Mouse (Mus musculus): ENCODE results near the gene Srpr.
A peak's percentile ranks its signal among the peaks of the same experiment; 100 is the strongest.

Srpr gene

DNA sequence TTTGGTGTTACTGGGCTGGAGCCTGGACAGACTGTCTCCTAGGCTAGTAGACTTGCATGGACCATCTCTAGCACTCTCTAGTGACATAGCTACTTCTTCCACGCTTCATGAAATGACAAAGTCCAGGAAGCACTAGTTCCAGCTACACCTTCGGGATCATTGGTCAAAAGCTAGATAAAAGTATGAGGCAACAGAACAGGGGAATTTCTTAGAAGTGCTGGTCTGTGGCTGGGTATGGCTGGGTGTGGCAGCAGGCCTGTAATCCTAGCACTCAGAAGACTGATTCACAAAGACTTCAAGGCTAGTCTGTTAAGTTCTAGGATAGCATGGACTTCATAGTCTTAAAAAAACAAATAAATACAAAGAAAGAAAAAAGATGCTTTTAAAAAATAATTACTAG, 63.5 kb downstream of the Srpr start:
- no peak for DNase-seq

DNA sequence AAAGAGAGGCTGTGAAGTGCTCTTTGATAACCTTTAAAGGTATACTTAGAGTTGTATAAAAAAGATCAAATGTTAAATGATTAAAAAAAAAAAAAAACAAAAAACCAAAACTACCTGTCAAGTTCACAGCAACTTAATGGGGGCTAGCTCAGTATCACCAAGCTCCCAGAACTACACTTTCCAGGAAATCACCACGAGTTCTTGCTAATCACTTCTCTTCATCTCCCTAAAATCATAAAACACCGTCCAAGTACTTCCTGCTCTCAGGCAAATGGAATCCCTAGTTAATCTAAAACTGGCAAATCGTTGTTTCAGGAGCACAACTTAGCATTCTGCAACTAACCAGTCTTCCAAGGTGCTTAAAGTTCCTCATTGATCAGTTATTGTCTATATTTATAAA, 64.5 kb downstream of the Srpr start:
- no peak for DNase-seq

DNA sequence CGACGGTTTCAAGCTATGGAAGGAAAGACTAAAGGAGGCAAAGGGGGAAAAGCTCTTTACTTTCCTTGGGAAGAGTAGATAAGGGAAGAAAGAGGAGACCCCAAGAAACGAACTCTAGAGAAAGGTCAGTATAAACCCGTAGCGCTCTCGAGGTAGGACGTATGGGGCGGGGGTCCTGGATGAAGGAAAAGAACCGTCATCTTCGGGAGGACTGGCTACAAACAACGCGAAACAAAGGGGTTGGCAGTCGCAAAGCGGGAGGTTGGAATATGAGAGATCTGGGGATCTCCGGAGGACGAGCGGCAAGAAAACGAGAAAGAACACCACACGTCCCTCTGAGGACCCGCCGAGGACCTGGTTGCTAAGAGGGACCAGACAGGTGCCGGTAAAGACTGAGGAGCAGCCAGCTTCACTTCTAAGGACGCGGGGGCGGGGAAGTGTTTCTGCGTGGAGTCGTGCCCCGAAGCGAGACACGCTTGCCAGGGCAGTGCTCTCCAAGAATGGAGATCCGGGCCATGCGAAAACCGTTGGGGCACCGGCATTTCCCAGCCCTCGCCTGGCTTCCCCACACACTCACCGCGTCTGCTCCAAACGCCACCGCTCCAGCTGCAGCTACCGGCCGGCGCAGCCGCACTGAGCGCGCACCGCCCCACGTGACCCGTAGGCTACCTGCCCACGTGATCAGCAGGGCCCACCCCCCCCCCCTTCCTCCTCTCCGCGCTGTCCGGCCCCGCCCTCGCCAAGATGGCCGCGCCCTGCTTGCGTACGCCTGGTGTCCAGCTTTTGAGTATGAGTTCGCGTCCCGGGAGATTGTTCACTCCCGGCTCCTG, 67.4 kb downstream of the Srpr start, which contains the start of the genes Fam118b and Rpusd4:
Gene Fam118b (minus strand): TSS at position 660 of the 830 bp plus-strand sequence.
Gene Rpusd4 (plus strand): TSS at position 720 of the 830 bp plus-strand sequence.
- peak; percentile 94 for DNase-seq

DNA sequence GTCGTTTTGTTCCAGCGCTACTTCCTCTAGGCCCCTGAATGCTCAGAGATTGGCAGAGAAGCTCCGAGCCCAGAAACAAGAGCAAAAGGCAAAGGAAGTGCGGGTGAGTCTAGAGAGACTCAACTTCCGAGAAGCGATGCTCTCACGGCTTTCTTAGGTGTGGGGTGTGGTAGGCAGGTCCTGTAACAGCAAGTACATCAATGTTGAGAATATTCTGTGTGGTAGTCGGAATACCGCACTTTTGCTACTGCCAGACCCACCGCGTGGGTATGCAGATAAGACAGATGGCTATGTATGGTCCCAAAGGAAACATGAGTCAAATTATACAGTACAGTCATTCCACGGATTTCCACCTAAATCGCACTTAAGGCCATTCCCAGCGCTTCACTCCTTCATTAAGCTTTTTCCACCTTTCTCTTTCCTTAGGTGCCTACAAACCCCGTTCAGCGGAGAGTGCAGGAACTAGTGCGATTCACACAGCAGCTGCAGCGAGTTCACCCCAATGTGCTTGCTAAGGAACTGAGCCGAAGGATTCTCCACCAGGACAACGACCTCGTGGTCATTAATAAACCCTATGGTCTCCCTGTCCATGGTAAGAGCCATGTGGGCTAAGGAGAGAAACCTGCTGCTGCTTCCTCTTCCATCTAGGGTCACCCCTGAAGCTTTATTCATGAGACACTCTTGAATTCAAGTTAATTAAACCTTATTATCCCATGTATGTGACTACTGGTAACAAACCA, 68.2 kb downstream of the Srpr start:
- no peak for DNase-seq

DNA sequence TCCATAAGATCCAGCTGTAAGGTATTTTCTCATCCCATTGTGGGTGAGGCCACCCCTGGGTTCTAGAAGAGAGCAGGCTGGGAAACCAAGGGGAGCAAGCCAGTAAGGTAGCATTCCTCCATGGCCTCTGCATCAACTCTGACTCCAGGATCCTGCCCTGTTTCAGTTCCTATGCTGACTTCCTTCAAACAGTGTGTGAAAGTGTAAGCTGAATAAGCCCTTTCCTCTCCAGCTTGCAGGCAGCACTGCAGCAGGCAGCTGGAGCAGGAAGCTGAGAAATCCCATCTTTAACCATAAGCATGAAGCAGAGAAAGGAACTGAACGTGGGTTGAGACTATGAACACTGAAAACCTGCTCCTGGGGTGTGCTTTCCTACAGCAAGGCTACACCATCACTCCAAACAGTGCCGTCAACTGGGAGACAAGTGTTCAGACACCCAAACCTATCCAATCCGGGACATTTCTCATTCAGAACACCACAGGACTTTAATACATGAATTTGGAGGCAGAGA, 77.9 kb downstream of the Srpr start:
- DNase-seq, result no peak

- no peak for DNase-seq
Measured at GRCm38 (mm10) chr9:35278451-35278850, 78.5 kb downstream of the Srpr start.

DNA sequence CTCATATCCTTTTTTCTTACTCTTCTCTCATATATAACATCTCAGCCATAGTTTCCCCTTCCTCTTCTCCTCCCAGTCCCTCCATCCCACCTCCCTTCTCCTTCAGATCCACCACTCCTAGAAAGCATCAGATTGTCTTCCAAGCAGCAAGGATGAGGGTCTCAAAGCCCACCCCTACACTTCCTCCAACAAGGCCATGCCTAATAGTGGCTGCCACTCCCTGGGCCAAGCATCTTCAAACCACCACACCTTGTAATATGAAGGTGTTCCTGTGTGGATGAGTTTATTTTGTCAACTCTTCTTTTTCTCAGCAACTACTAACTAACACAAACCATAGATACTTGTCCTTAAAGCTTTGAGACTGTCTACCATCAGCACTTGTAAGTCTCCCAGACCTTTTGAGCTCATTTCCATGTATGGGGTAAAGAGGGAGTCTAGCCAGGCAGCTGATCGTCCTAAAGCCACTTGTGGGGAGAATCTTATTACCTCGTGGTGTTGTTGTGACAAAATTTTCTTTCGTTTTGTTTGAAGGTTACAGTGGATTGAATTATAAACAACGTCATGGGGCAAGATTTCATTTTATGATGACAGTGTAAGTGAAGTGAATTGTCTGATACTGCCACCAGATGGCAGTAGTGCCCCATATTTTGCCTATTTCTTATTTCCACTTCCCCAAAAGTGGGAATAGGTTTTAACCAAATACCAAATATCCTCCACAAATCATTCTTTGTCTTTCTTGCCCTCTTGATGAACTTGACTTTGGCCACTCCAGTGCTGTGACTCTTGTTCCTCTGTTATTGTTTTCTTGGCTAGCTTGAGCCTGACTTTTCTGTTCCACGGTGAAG, 82.3 kb downstream of the Srpr start:
- DNase-seq, result peak; percentile 63

- no peak for DNase-seq
Measured at GRCm38 (mm10) chr9:35282851-35283200, 82.9 kb downstream of the Srpr start.

DNA sequence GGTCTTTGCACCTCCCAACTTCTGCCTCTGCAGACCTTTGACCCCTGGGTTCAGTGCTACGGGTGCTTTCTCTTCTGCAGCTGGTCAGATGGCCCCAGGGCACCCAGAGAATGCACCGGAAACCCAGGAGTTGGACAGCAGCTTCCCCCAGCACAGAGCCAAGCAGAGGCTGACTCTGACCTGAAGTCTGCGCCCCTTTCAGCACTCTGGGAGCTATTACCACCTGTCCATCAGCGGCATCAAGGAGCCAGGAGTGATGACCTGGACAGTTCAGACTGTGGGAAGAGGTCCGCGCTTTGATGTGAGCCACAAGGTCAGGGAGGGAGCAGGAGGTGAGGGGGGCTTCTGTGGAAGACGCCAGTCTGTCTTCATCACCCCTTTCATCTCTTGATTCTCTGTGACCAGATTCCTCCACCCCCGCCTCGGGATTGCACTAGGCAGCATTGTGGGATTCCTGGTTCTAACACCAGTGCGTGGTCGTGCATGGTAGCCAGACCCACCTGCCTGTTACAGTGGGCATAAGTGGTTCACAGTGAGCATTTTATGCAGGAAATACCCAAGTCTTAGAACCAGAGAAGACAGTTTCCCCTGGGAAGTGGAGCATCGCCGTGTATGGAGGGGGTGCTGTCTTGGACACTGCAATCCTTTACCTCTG, 83.6 kb downstream of the Srpr start:
- DNase-seq, result no peak

GRCm38 (mm10) chr9:35284351-35284750, 84.4 kb downstream of the Srpr start:
- no peak for DNase-seq

DNA sequence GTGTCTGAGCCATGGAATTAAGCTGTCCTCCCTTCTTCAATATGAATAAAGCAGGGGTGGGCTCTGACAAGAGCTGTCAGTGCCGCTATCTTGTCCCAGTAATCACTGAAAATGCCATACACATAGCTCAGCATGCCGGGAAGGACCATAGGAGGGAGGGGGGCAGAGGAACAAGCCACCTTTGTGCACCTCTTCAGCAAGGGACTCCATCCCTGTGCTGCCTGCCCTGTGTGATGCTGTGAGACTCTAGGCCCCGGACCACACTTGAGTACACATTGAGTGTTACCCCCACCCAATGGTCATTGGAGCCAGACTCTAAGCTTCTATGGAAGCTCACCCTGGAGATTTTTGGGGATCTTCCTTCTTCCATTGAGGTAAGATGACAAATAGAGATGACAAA, 86.4 kb downstream of the Srpr start:
- DNase-seq, result no peak

DNA sequence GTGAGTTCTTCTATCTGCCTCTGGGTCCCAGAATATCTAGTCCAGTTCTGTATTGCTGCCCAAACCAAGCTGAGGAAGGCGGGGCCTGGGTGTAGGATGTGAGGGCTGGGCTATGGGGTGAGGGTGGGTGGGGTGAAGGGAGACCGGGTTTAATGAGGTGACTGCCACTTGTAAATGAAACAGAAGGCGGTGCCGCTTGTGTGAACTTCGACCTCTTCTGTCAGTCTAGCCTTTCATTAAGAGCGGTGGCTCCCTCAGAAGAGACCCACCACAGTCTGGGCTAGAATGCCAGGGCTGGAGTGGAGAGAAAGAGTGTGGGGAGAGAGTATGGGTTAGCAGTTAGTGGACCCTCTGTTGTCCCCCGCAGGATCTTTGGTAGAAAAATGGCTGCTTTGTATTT, 90.0 kb downstream of the Srpr start:
- DNase-seq, result no peak

DNA sequence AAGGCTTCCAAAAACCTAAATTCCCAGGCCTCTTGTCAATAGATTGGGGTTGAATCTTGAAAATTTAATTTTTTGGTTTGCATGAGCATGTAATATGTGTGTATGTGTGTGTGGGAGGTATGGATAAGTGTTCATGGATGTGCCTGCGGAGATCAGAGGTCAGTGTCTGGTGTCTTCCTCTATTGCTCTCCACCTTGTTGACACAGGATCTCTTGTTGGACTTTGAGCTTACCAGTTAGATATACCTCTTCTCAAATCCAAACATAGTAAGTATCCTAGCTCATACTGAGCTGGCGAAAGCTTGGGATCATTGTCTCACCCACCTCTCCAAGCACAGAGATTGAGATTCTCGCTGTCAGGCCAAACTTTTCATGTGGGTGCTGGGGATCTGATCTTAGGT, 90.4 kb downstream of the Srpr start:
- no peak for DNase-seq

GRCm38 (mm10) chr9:35290916-35291315, 90.9 kb downstream of the Srpr start:
- DNase-seq, result no peak

GRCm38 (mm10) chr9:35293465-35293864, 93.5 kb downstream of the Srpr start:
- DNase-seq, result no peak
